Mouse (Mus musculus): ENCODE results near the gene Plcg1. TPM values are rescaled to one million over a fixed set of nuclear protein-coding genes. Genes with fewer than 3 reads are reported as not detected.

The Plcg1 gene
- 17.5 and 69.0 TPM in 2 replicates for polyA plus RNA-seq (2012; ENCODE audit: low replicate concordance)

GRCm38 (mm10) chr2:160731117-160731838 is at the start of gene Plcg1:
TSS of gene Plcg1 (plus strand) at chr2:160731300.

Other genes with a start within 250 kb of the Plcg1 start
- gene Top1, start 85.4 kb upstream of the Plcg1 start, polyA plus RNA-seq (2012; ENCODE audit: low replicate concordance) = 34.3 and 57.1 TPM in 2 replicates
- gene Zhx3, start 141.7 kb downstream of the Plcg1 start, polyA plus RNA-seq (2012; ENCODE audit: low replicate concordance) = 2.5 and 3.5 TPM in 2 replicates
- gene Lpin3, start 149.4 kb downstream of the Plcg1 start, polyA plus RNA-seq (2012; ENCODE audit: low replicate concordance) = 0.08 and 0.28 TPM in 2 replicates
- gene Emilin3, start 181.0 kb downstream of the Plcg1 start, polyA plus RNA-seq (2012; ENCODE audit: low replicate concordance) = not detected in 2 replicates

All from hematopoietic multipotent progenitor cell, adult 10-12 weeks (in vitro differentiated cells).